Mouse (Mus musculus): ENCODE results near the gene Psmd3.
"Not testable (repeated sequence)": the region's sequence is repeated elsewhere in the genome, so short reads cannot be mapped to it uniquely, and the experiment has no call there.

Gene Psmd3

GRCm38 (mm10) chr11:98681786-98682745 is at the start of gene Psmd3:
Gene Psmd3, plus strand, starts transcription at chr11:98682554.
- peak; percentile 96 for DNase-seq

DNA sequence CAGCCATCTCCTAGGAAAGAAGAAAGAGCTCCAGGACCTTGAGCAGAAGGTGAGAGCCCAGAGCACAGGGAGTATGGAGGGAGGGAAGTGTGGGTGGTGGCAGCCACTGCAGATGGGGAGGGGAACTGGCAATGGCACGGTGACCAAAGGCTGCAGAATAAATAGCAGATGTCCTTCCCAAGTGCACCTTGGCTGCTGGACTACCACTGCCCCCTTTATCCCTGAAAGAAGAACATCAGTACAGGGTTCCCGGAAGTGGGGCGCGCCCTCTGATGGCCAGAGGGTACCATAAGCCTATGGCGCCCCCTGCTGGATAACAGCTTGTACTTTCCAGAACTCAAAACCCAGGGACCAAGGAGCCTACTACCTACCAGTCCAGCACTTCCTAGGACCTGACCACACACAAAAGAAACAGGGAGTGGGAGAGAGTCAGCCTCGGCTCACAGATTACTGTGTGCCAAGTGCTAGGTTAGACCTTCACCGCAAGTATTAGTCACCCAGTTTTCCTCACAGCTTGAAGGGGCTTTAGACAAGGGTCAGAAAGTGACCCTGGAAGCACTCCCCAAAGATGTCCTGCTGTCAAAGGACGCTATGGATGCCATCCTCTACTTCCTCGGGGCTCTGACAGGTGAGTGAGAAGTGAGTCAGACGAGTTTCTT is 46.9 kb upstream of the Psmd3 start:
- peak; percentile 45 for DNase-seq

- DNase-seq = no peak
Measured at GRCm38 (mm10) chr11:98637501-98637900, 44.9 kb upstream of the Psmd3 start.

GRCm38 (mm10) chr11:98640091-98640490 is 42.3 kb upstream of the Psmd3 start:
- DNase-seq = no peak

GRCm38 (mm10) chr11:98644757-98645156 is 37.6 kb upstream of the Psmd3 start:
- no peak for DNase-seq

GRCm38 (mm10) chr11:98645946-98646345 is 36.4 kb upstream of the Psmd3 start:
- DNase-seq = no peak

- DNase-seq = no peak
Measured at GRCm38 (mm10) chr11:98646459-98646858, 35.9 kb upstream of the Psmd3 start, which contains the start of gene Gsdma2. Gene Gsdma2, plus strand, starts transcription at chr11:98646759.

DNA sequence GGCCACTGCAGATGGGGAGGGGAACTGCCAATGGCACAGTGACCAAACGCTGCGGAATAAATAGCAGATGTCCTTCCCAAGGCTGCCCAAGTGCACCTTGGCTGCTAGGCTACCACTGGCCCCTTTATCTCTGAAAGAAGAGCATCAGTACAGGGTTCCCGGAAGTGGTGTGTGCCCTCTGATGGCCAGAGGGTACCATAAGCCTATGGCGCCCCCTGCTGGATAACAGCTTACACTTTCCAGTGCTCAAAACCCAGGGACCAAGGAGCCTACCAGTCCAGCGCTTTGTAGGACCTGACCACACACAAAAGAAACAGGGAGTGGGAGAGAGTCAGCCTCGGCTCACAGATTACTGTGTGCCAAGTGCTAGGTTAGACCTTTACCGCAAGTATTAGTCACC is 27.3 kb upstream of the Psmd3 start:
- peak; percentile 72 for DNase-seq

DNA sequence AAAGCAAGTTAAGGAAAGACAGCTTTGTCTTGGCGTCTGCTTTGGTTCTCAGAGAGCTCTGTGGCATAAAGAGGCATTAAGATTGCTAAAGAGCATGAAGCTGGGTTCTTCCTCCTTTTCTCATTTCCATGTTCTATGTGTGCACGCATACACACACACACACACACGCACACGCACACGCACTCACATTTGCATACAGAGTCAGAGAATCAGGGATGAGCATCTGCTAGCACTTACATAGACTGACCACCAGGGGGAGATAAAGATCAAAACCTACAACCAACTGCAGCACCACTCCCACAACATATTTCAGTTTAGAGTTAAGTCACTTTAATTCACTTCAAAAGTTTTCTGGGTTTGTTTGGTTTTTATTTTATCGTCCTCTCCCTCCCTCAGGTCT is 21.8 kb upstream of the Psmd3 start:
- peak; percentile 47 for DNase-seq

DNA sequence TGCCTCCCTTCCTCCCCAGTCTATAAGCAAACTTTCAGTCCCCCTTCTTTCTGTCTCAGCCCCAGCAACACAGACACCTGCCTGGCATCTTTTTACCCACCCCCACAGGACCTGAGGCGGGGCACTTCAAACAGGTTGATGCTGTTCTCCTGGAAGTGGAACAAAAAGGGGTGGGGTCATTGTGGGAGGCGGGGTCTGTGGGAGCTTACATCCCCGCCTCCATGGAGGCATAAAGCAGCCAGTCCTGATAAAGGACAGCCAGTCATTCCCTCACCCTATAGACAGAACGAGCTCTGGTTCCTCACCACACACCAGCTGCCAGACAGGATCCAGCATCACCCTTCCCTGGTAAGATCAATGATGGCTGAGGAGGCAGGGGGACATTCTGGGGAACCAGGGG is 18.3 kb upstream of the Psmd3 start, which contains the start of gene Gsdma:
Gene Gsdma, plus strand, starts transcription at position 261 of the 400 bp plus-strand sequence.
- no peak for DNase-seq

DNA sequence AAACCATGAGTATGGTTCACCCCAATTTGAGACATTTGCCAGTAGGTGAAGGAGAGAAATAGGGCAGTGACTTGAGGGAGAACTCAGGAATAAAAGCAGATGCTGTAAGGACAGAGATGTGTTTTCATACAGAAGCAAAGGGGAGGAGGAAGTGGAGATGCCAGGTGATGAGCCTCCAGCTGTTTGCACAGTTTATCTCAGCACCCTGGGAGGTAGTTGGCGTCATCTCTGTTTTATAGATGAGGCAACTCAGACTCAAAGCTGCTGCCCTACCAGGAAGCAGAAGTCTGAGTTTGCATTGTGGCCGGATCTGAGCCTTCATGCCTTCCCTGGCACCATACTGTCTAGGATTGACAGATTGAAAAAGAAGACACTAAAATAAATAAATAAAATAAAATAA is 13.4 kb upstream of the Psmd3 start:
- no peak for DNase-seq

- DNase-seq = no peak
Measured at GRCm38 (mm10) chr11:98671284-98671815, 11.0 kb upstream of the Psmd3 start.

GRCm38 (mm10) chr11:98671857-98672256 is 10.5 kb upstream of the Psmd3 start:
- no peak for DNase-seq

- no peak for DNase-seq
Measured at GRCm38 (mm10) chr11:98672482-98672881, 9.9 kb upstream of the Psmd3 start.

DNA sequence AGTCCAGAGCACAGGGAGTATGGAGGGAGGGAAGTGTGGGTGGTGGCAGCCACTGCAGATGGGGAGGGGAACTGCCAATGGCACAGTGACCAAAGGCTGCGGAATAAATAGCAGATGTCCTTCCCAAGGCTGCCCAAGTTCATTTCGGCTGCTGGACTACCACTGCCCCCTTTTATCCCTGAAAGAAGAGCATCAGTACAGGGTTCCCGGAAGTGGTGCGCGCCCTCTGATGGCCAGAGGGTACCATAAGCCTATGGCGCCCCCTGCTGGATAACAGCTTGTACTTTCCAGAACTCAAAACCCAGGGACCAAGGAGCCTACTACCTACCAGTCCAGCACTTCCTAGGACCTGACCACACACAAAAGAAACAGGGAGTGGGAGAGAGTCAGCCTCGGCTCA is 9.2 kb upstream of the Psmd3 start:
- DNase-seq = peak; percentile 77

- DNase-seq = no peak
Measured at GRCm38 (mm10) chr11:98675829-98676363, 6.5 kb upstream of the Psmd3 start.

DNA sequence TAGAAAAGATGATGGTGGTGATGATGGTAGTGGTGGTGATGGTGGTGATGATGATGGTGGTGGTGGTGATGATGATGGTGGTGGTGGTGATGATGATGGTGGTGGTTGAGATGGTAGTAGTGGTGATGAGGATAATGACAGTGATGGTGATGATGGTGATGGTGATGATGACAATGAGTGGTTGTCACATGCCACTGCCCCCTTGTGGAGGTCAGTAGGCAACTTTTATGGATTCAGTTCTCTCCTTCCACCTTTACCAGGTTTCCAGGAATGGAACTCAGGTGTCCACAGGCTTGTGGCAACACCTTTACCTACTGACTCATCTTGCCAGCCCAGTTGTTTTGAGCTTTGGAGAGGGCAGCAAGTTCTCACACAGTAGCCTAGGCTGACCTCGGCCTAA is 2.3 kb upstream of the Psmd3 start:
- no peak for DNase-seq

DNA sequence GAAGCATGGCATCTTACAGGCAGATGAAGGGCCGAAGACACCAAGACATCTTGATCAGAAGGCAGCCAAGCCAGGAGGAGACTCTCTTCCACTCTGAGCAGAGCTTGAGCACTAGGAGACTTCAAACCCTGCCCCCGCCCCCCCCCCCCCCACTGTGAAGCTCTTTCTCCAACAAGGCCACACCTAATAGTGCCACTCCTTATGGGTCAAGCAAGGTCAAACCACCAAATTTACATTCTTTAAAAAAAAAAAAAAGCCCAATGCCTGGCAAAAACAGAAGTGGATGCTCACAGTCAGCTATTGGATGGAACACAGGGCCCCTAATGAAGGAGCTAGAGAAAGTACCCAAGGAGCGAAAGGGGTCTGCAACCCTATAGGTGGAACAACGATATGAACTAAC is 1.8 kb upstream of the Psmd3 start:
- not testable (repeated sequence) for DNase-seq

DNA sequence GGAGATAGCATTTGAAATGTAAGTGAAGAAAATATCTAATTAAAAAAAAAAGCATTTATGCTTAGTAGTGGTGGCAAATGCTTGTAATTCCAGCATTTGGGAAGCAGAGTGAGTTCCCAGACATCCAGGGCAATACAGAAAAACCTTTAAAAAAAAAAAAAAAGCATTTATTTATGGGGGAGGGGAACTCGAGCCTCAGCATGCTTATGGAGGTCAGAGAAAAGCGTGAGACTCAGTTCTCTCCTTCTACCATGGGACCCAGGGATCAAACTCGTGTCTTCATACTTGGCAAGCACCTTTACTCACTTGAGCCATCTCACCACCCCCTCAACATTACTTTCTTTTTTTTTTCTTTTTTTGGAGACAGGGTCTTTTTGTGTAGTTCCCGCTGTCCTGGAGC is 1.2 kb upstream of the Psmd3 start:
- DNase-seq = no peak

- no peak for DNase-seq
Measured at GRCm38 (mm10) chr11:98682811-98683210, 457 bp downstream of the Psmd3 start.

DNA sequence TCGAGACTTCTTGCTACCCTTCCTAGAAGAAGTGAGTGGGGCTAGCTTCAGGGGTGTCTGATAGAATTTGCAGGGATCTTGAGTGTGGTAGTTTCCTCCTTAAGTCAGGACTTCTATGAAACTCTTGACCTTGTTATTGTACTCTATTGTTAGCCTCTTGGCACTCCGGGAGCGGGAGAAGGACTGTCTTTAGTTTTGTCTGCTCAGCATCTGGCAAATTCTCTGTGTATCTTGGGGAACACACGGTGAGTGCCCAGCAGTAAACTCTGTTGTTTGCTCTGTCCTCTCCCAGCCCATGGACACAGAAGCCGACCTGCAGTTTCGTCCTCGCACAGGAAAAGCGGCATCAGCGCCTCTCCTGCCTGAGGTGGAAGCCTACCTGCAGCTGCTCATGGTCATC is 3.3 kb downstream of the Psmd3 start:
- no peak for DNase-seq

- peak; percentile 69 for DNase-seq
Measured at GRCm38 (mm10) chr11:98686976-98687375, 4.6 kb downstream of the Psmd3 start.

DNA sequence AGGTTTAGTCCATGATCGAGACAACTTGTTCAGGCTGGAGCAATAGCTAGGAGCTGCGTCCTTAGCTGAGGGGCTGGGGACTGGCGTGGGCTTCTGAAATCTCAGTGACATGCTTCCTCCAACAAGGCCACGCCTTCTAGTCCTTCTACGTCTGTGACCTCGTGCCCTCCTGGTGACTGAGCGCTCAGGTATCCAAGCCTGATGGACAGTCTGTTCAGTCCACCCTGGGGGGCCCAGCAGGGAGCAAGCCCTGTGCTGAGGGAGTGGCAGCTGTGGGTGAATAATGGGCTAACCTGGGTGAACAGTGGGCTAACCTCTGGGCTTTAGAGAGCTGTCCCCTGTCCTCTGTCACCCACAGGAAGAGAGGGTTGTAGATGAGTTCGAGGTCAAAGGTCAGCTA is 5.7 kb downstream of the Psmd3 start:
- no peak for DNase-seq

Measured in kidney, postnatal 10 days (tissue).